Mouse (Mus musculus) megakaryocyte, adult 5-6 weeks (primary cell): Measurements from ENCODE around the gene 1110057P08Rik. TPM values are rescaled to one million over a fixed set of nuclear protein-coding genes. Genes with fewer than 3 reads are reported as not detected.
"Not testable (repeated sequence)": the region's sequence is repeated elsewhere in the genome, so short reads cannot be mapped to it uniquely, and the experiment has no call there.

Experiments
- ATAC-seq: 2 replicates; pipeline ENCODE4 v1.8.0; 2016; ENCODE audit warnings: mild to moderate bottlenecking, inconsistent platforms; ENCODE audit not compliant: poor library complexity, severe bottlenecking
- total RNA-seq, 2 experiments: library from RNA; stranded (forward) in 1 of 2; stranded (reverse) in 1 of 2; fragments of 153-499, 151-499 nt in 1 of 2; fragments of 221-1000, 200-1000 nt in 1 of 2; gene quantifications; 2 replicates each; pipeline versions ENCODE4 v1.2.3 to v1.2.4; 2015 to 2017

The 1110057P08Rik gene
- not detected in 2 replicates for total RNA-seq (2015)
- total RNA-seq (2017), result not detected in 2 replicates

GRCm38 (mm10) chr16:89174435-89174834, at the start of gene 1110057P08Rik:
Gene 1110057P08Rik (plus strand): TSS chr16:89174735.
- no peak for ATAC-seq

DNA sequence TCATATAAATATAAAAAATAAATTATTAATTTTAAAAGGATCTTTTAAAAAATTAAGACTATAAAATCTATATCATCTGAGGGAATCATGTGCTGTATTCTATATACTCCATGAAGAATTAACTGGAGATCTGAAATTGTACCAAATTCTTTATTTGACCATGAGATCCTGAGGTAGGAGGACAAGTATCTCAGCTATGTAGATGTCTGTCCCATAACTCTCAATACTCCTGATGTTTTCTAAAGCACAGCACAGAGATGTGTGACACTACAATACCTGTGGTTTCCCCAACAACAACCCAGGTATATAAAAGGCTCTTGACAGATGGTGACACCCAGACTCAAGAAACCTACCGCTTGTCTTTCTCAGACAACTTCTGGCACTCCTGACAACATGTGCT, 34.0 kb upstream of the 1110057P08Rik start, which contains the start of gene Gm6358:
Gene Gm6358 (plus strand): TSS at position 301 of the 400 bp plus-strand sequence.
- ATAC-seq, result no peak

GRCm38 (mm10) chr16:89150786-89151185, 23.7 kb upstream of the 1110057P08Rik start, which contains the start of gene Gm10061:
Gene Gm10061 (plus strand): TSS chr16:89151086.
- no peak for ATAC-seq

DNA sequence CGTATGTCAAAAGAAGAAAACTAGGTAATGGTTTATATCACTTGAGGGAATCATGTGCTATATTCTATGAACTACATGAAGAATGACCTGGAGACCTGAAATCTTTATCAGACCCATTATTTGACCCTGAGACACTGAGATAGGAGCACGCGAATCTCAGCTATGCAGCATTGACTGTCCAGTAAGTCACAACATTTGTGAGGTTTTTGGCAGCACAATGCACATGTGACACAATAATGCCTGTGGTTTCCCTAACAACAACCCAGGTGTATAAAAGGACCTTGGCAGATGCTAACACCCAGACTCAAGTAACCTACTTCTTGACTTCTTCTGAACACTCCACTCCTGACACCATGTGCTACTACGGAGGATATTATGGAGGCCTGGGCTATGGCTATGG, 16.9 kb upstream of the 1110057P08Rik start, which contains the start of gene Gm9789:
Gene Gm9789 (plus strand): TSS at position 301 of the 400 bp plus-strand sequence.
- ATAC-seq, result no peak

DNA sequence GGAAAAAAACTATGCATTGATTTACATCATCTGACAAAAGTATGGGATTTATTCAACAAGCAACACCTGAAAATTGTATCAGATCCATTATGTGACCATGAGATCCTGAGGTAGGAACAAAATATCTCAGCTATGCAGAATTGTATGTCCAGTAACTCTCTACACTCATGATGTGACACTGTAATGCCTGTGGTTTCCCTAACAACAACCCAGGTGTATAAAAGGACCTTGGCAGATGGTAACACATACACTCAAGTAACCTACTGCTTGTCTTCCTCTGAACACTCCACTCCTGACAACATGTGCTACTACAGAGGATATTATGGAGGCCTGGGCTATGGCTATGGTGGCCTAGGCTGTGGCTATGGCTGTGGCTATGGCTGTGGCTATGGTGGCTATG, 5.3 kb upstream of the 1110057P08Rik start, which contains the start of gene Gm7735:
Gene Gm7735 (plus strand): TSS at position 301 of the 400 bp plus-strand sequence.
- not testable (repeated sequence) for ATAC-seq

GRCm38 (mm10) chr16:89188621-89189020, 14.1 kb downstream of the 1110057P08Rik start:
- no peak for ATAC-seq

DNA sequence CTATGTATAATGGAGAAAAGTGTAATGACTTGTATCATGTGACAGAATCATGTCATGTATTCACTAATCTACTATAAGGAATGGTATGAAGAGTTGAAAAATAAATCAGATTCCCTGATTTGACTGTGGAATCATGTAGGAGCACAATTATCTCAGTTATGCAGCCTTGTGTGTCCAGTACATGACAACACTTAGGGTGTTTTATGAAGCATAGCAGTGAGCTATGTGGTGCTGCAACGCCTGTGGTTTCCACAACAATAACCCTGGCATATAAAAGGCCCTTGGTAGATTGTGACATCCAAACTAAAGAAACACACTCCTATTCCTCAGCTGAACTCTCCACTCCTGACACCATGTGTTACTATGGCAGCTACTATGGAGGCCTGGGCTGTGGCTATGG, 31.0 kb downstream of the 1110057P08Rik start, which contains the start of gene Krtap20-2:
Gene Krtap20-2 (plus strand): TSS at position 301 of the 400 bp plus-strand sequence.
- no peak for ATAC-seq

Other genes with a start within 250 kb of the 1110057P08Rik start
- gene Krtap19-9b, start 242.5 kb upstream of the 1110057P08Rik start, total RNA-seq (2015), result not detected in 2 replicates
- gene Krtap19-9b, start 242.5 kb upstream of the 1110057P08Rik start, total RNA-seq (2017), result not detected in 2 replicates
- not detected in 2 replicates for gene Krtap16-3, start 211.9 kb upstream of the 1110057P08Rik start, total RNA-seq (2015)
- gene Krtap16-3, start 211.9 kb upstream of the 1110057P08Rik start, total RNA-seq (2017), result not detected in 2 replicates
- gene Krtap22-2, start 164.0 kb upstream of the 1110057P08Rik start, total RNA-seq (2015), result not detected in 2 replicates
- gene Krtap22-2, start 164.0 kb upstream of the 1110057P08Rik start, total RNA-seq (2017), result not detected in 2 replicates
- gene Gm10229, start 159.5 kb upstream of the 1110057P08Rik start, total RNA-seq (2015), result not detected in 2 replicates
- not detected in 2 replicates for gene Gm10229, start 159.5 kb upstream of the 1110057P08Rik start, total RNA-seq (2017)
- gene Krtap6-1, start 143.0 kb upstream of the 1110057P08Rik start, total RNA-seq (2015), result not detected in 2 replicates
- gene Krtap6-1, start 143.0 kb upstream of the 1110057P08Rik start, total RNA-seq (2017), result not detected in 2 replicates
- not detected in 2 replicates for gene Gm10228, start 133.3 kb upstream of the 1110057P08Rik start, total RNA-seq (2015)
- not detected in 2 replicates for gene Gm10228, start 133.3 kb upstream of the 1110057P08Rik start, total RNA-seq (2017)
- not detected in 2 replicates for gene Krtap6-5, start 126.9 kb upstream of the 1110057P08Rik start, total RNA-seq (2015)
- not detected in 2 replicates for gene Krtap6-5, start 126.9 kb upstream of the 1110057P08Rik start, total RNA-seq (2017)
- gene 1110025L11Rik, start 110.7 kb upstream of the 1110057P08Rik start, total RNA-seq (2015), result not detected in 2 replicates
- gene 1110025L11Rik, start 110.7 kb upstream of the 1110057P08Rik start, total RNA-seq (2017), result not detected in 2 replicates
- gene Krtap6-3, start 90.7 kb upstream of the 1110057P08Rik start, total RNA-seq (2015), result not detected in 2 replicates
- gene Krtap6-3, start 90.7 kb upstream of the 1110057P08Rik start, total RNA-seq (2017), result not detected in 2 replicates
- gene Gm6358, start 33.9 kb upstream of the 1110057P08Rik start, total RNA-seq (2015), result not detected in 2 replicates
- not detected in 2 replicates for gene Gm6358, start 33.9 kb upstream of the 1110057P08Rik start, total RNA-seq (2017)
- not detected in 2 replicates for gene Gm10061, start 23.6 kb upstream of the 1110057P08Rik start, total RNA-seq (2015)
- gene Gm10061, start 23.6 kb upstream of the 1110057P08Rik start, total RNA-seq (2017), result not detected in 2 replicates
- not detected in 2 replicates for gene Gm9789, start 16.8 kb upstream of the 1110057P08Rik start, total RNA-seq (2015)
- not detected in 2 replicates for gene Gm9789, start 16.8 kb upstream of the 1110057P08Rik start, total RNA-seq (2017)
- not detected in 2 replicates for gene Gm7735, start 5.2 kb upstream of the 1110057P08Rik start, total RNA-seq (2015)
- not detected in 2 replicates for gene Gm7735, start 5.2 kb upstream of the 1110057P08Rik start, total RNA-seq (2017)
- gene Krtap20-2, start 31.1 kb downstream of the 1110057P08Rik start, total RNA-seq (2015), result not detected in 2 replicates
- not detected in 2 replicates for gene Krtap20-2, start 31.1 kb downstream of the 1110057P08Rik start, total RNA-seq (2017)
- not detected in 2 replicates for gene Krtap21-1, start 229.1 kb downstream of the 1110057P08Rik start, total RNA-seq (2015)
- not detected in 2 replicates for gene Krtap21-1, start 229.1 kb downstream of the 1110057P08Rik start, total RNA-seq (2017)
- not detected in 2 replicates for gene Krtap6-2, start 245.4 kb downstream of the 1110057P08Rik start, total RNA-seq (2015)
- gene Krtap6-2, start 245.4 kb downstream of the 1110057P08Rik start, total RNA-seq (2017), result not detected in 2 replicates